Mouse (Mus musculus) kidney, adult 9 months (tissue): ENCODE results near the gene Chia1.
"Not testable (repeated sequence)": the region's sequence is repeated elsewhere in the genome, so short reads cannot be mapped to it uniquely, and the experiment has no call there.

ENCODE experiments used
- DNase-seq: peaks from one replicate; pipeline ENCODE4 v3.0.0; 2022

Gene Chia1

DNA sequence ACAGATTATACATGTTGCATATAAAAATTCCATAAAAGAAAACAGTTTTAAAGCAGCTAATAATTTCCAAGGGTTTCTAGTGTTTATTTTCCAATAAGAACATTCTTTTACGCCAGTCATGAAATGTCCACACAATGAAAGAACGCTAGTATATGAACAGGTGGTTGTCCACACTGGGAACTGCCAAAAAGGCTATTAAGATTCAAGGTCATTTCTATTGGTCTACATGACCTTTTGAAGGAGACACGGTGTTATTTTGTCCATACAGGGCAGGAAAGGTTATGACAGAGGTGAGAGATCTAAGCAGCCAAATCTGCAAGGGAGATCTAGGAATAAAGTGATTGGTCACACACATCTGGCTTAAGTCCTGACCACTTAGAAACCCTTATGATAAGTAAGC is at the start of gene Chia1:
Chia1 (plus strand) TSS at position 301 of the 400 bp plus-strand sequence.
- no peak for DNase-seq

DNA sequence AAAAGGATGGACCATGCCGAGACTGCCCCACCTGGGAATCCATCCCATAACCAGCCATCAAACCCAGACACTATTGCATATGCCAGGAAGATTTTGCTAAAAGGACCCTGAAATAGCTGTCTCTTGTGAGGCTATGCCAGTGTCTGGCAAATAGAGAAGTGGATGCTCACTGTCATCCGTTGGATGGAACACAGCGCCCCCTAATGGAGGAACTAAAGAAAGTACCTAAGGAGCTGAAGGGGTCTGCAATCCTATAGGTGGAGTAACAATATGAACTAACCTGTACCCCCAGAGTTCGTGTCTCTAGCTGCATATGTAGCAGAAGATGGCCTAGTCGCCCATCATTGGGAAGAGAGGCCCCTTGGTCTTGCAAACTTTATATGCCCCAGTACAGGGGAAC is 45.3 kb upstream of the Chia1 start:
- DNase-seq, result not testable (repeated sequence)

DNA sequence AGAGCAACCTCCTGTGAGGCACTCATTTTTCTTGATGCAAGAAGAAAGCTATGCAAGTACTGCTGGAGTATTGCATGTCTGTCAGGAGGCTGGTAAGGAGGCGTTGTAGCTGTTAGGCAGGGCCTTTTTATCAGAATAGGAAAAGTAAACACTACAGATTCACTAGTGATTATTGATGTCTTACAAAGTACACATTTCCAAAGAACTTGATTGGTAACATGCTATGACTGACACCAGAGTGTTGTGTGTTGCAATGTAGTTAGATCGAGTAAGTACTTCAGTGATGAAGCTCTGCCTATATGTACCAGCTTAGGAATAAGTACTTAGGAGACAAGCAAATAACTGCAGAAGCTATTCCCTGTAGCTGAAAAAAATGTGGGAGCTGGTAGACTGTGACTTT is 42.0 kb upstream of the Chia1 start:
- DNase-seq, result no peak

DNA sequence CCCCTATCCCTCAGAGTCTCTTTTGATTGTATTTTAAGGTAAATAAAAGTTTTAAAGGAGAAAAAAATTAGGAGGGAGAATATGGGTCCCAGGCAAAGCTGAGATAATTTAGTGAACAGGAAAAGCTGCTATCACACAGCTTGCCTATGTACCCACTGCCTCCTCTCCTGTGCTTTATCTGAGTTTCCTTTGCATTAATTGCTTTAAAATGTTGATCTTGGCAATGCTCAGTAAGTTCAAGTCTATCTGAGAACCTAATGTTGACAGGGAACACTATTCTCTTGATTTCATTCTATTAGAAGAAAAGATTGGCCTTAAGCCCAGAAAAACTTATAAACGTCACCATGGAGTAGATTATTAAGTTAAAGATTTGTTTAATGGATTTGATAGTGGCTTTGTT is 38.2 kb upstream of the Chia1 start:
- no peak for DNase-seq

DNA sequence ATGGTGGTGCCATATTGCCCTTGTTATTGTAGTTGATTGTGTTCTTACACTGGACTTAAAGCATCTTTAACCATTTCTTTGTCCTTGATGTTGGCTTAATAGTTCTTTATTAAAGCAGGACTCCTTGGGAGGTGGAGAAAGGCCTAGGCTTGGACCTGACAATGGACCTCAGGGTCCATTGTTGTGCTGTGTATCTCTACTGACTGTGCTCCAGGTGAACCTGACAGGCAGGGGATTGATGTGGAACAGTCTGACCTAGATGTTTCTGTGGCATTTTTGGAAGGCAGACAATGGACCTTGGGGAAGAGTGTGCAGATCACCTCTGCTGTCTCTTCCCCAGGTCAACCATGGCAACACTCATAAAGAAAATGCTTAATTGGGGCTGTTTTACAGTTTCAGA is 14.0 kb downstream of the Chia1 start:
- no peak for DNase-seq

DNA sequence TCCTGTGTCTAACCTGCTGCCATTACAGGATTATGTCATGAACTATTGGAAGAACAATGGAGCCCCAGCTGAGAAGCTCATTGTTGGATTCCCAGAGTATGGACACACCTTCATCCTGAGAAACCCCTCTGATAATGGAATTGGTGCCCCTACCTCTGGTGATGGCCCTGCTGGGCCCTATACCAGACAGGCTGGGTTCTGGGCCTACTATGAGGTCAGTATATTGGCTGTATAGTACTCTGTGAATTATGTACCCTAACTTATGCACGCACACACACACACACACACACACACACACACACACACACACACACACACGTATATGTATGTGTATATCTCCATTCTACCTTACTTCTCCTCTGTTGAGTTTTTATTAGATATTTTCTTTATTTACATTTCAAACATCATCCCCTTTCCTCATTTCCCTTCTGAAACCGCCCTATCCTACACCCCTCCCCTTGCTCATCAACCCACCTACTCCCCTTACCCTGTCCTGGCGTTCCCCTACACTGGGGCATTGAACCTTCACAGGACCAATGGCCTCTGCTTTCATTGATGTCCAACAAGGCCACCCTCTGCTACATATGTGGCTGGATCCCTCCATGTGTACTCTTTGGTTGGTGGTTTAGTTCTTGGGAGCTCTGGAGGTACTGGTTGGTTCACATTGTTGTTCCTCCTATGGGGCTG is 15.9 kb downstream of the Chia1 start:
- no peak for DNase-seq

DNA sequence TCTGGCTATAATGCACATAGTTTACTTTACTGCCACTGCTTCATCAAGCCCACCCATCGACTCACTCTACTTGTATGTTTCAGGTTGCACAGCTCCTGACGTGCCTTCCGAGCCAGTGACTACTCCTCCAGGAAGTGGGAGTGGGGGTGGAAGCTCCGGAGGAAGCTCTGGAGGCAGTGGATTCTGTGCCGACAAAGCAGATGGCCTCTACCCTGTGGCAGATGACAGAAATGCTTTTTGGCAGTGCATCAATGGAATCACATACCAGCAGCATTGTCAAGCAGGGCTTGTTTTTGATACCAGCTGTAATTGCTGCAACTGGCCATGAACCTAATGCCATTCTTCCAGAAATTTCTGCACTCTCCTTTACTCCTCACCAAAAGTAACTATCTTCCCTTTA is 18.7 kb downstream of the Chia1 start:
- no peak for DNase-seq

DNA sequence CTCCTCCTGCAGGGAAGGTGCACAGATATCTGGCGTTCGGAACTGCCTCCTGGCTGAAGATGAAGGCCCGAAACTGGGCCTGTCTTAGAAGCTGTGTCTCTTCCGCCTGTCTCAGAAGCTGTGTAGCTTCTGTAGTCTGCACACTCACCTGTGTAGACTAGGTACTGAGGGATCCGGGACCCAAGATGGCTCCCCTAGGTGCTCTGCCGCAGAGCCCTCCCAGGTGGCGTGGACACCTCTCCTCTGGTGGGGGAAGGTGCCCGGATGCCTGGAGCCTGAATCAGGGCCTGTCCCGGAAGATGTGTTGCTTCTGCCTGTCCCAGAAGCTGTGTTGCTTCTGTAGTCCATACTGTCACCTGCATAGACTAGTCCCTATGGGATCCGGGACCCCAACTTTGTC is 31.1 kb downstream of the Chia1 start:
- DNase-seq, result no peak

DNA sequence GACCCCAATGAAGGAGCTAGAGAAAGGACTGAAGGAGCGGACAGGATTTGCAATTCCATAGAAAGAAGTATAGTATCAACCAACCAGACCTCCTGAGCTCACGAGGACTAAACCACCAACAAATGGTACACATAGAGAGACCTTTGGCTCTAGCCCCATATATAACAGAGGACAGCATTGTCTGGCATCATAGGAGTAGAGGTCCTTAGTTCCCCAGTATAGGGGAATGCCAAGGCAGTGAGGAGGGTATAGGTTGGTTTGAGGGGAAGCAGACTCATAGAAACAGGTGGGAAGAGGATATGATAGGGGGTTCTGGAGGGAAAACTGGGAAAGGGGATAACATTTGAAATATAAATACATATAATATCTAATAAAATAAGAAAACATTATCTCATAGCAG is 41.4 kb downstream of the Chia1 start:
- no peak for DNase-seq

DNA sequence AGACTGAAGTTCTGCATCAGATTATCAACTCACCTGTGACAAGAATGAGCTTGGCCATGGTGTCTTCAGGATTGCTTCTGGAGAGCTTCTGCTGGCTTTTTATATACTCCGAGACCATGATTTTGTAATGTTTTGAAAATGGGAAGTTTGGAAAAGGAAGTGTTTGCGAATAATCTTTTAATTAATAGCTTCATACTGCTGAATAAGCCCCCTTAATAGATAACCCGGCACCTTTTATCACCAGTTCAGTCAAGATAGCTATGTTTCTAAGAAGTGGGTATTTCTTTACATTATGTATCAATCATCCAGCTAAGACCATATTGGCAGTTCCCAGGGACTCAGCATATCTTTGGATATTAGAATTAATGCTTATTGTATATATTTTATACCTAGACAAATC is 54.4 kb downstream of the Chia1 start, which contains the start of gene Chil3:
Chil3 (minus strand) TSS at position 101 of the 400 bp plus-strand sequence.
- DNase-seq, result no peak

DNA sequence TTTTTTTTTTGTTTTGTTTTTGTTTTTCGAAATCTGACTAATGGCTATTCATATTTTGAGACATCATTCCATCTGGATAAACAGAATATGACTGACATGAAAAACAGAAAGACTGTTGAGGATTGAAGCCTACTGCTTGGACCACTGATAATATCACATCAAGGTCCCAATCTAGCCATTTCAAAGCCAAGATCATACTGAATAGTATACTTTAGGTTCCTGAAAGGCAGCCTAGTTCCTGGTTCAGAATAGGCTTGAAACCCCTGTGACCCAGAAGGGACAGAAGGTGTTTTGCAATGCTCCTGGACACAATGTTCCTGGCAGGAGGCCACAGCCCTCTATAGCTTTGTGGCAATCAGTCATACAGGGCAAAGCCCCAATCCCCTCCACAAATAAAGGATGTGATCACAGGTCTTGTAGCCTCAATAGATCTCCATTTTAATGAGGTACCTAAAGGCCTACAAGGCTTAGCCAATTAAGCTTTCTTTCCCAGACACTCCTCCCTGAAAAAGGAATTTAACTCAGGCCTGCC is 57.6 kb downstream of the Chia1 start:
- DNase-seq, result peak; percentile 4

DNA sequence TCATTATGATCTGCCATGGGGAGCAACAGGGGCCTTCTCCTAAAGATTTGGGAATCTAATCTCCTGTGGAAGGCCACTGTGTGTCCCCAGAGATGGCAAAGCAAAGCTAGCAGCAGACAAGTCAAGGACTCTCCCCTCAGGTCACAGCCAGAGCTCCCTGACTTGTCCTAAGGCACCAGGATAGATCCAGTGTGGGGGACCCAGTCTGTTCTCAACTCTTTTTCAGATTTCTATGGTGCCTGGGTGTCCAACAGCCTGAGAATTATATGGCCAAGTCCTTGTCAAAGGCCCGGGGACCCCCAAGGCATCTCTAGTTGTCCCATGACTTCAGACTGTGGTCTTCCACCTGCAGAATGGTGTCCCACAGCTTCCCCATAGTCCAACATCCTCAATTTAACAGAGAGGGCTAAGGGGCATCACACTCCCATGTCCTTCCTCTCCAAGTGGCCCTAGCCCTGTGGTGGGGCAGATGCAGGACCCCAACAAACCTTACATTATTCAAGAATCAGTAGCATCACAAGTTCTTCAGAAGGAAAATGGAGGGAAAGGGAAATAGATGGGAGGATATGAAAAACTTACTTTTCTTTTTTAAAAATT is 58.2 kb downstream of the Chia1 start:
- DNase-seq, result no peak

DNA sequence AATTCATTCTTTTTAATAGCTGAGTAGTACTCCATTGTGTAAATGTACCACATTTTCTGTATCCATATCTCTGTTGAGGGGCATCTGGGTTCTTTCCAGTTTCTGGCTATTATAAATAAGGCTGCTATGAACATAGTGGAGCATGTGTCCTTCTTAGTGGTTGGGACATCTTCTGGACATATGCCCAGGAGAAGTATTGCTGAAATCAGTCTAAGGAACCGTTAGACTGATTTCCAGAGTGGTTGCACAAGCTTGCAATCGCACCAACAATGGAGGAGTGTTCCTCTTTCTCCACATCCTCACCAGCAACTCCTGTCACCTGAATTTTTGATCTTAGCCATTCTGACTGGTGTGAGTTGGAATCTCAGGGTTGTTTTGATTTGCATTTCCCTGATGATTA is 59.5 kb downstream of the Chia1 start:
- not testable (repeated sequence) for DNase-seq

DNA sequence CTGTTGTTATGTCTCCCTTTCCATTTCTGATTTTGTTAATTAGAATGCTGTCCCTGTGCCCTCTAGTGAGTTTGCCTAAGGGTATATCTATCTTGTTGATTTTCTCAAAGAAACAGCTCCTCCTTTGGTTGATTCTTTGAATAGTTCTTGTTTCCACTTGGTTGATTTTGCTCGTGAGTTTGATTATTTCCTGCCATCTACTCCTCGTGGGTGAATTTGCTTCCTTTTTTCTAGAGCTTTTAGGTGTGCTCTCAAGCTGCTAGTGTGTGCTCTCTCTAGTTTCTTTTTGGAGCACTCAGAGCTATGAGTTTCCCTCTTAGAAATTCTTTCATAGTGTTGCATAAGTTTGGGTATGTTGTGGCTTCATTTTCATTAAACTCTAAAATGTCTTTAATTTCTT is 61.9 kb downstream of the Chia1 start:
- DNase-seq, result not testable (repeated sequence)

DNA sequence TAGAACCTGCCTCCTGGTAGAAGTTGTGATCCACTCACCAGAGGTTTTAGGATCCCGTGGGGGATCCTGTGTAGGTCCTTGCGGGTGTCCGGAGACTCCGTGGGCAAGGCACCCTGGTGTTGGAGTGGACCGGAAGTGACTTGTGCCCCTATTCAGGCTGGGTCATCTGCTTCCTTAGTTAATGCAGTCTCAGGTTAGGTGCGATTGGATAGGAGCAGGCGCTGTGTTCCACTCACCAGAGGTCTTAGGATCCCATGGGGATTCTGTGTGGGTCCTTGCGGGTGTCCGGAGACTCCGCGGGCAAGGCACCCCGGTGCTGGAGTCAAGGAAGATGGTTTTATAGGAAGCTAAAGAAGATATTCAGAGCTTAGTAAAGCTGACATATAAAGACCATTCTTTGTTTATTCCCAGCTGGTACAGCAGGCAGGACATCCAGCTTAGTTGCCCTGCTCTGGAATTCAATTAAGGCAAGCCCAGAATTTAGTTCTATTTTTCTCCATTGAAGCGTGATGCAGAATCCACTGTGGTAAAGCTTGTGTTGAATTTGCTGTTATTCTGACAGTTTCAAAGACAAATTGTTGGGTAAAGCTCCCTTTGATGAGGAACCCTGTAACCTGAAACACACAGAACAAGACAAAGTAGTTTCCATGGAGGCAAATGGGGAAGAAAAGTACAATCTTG is 64.6 kb downstream of the Chia1 start:
- no peak for DNase-seq
